Mouse (Mus musculus) heart, embryonic 10.5 days (tissue): Measurements from ENCODE around the gene Mad2l1bp. TPM values are rescaled to one million over a fixed set of nuclear protein-coding genes. Genes with fewer than 3 reads are reported as not detected.
A peak's percentile ranks its signal among the peaks of the same experiment; 100 is the strongest.

Experiments
- DNase-seq: peaks from one replicate; pipeline ENCODE4 v3.0.0-alpha.2; 2017; ENCODE audit warnings: low spot score
- H3K27ac ChIP-seq: fragments of 300-500 bp; sonication (generic); 2 replicates; pipeline ENCODE4 v1.5.1; 2016; ENCODE audit warnings: mild to moderate bottlenecking
- H3K27me3 ChIP-seq: fragments of 300-500 bp; sonication (generic); 2 replicates; pipeline ENCODE4 v1.6.1; 2016; ENCODE audit warnings: mild to moderate bottlenecking; ENCODE audit not compliant: poor library complexity, insufficient read depth, severe bottlenecking
- H3K36me3 ChIP-seq: fragments of 300-500 bp; sonication (generic); 2 replicates; pipeline ENCODE4 v1.6.1; 2016; ENCODE audit warnings: mild to moderate bottlenecking, moderate library complexity
- H3K4me1 ChIP-seq: fragments of 300-500 bp; sonication (generic); 2 replicates; pipeline ENCODE4 v1.6.1; 2016; ENCODE audit warnings: mild to moderate bottlenecking
- H3K4me3 ChIP-seq: fragments of 300-500 bp; sonication (generic); 2 replicates; pipeline ENCODE4 v1.5.1; 2016; ENCODE audit warnings: mild to moderate bottlenecking, moderate library complexity
- H3K9me3 ChIP-seq: fragments of 300-500 bp; sonication (generic); 2 replicates; pipeline ENCODE4 v1.6.1; 2016; ENCODE audit warnings: mild to moderate bottlenecking, moderate library complexity
- WGBS: fragments of 180-500 bp; shearing (Covaris S2); methylation state at CpG from one replicate; pipeline ENCODE4 v1.1.7; 2016; 5-methylcytosine and 5-hydroxymethylcytosine counted together
- polyA plus RNA-seq: library from polyadenylated mRNA; unstranded; fragments of >200 nt; fragmentation: Nextera tagmentation; extraction: Ambion mirVana; gene quantifications from 2 replicates; pipeline ENCODE4 v1.2.1, GENCODE M21; 2016

The Mad2l1bp gene
- polyA plus RNA-seq = 39.9 and 41.6 TPM in 2 replicates

DNA sequence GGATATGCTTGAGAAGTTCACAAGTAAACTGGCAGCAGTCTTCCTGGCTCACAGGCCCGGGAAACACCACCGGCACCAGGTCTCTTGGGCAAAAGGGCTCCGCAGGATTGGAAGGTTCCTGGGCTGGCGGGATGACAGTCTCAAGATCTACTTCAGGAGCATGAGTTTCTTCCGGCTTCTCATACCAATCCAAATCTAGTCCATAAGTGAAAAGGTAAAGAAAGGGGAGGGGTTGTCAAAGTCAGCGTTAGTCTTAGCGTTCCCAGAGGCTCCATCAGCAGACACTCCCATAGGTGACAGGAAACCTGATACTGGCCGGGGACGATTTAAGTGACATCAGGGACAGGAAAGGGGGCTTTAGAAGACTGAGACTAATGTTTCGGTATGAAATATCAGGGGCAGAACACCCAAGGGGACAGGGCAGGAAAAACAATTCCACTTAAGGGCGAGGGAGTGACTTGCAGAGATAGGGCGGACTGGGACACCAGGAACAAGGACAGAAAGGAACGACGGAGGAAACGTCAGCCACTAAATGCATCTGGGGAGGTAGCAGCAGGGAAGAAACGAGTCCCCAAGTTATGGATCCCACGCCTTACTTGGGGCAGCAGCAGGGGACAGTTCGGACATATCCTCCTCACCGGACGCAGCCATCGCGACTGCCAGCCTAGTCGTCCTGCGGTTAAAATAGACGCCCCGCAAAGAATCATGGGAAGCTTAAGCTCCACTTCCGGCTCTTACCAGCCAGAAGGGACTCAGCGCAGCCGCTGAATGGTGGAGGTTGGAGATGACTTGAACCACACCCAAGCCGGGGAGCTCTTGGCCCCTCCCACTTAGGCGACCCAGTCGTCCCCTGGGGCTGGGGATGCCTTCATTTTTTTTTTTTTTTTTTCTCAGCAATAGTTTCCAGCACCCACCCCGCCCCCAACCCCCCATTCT lies at the start of gene Mad2l1bp:
Mad2l1bp (minus strand) TSS at position 707 of the 936 bp plus-strand sequence.
- Histone ChIP-seq H3K27ac (peak within 1 kb of the TSS; percentile 85), H3K4me1 (peaks cover 18% of the 10 kb centered on the region), H3K36me3 (peaks cover 20% of the 10 kb centered on the region), H3K4me3 (peak within 1 kb of the TSS; percentile 72), H3K27me3 (no peaks in the 10 kb centered on the region), H3K9me3 (no peaks in the 10 kb centered on the region)
- peak; percentile 97 for DNase-seq
- WGBS = 3% methylated on average over 33 of the region's 33 CpGs

GRCm38 (mm10) chr17:46203078-46203477 lies 49.7 kb upstream of the Mad2l1bp start:
- Histone ChIP-seq H3K27me3 (no peaks in the 10 kb centered on the region), H3K4me3 (peak overlapping the region; percentile 97), H3K27ac (peak overlapping the region; percentile 95), H3K36me3 (peaks cover 52% of the 10 kb centered on the region), H3K9me3 (no peaks in the 10 kb centered on the region), H3K4me1 (peaks cover 20% of the 10 kb centered on the region)
- no peak for DNase-seq
- 0% methylated on average over 20 of the region's 20 CpGs for WGBS

DNA sequence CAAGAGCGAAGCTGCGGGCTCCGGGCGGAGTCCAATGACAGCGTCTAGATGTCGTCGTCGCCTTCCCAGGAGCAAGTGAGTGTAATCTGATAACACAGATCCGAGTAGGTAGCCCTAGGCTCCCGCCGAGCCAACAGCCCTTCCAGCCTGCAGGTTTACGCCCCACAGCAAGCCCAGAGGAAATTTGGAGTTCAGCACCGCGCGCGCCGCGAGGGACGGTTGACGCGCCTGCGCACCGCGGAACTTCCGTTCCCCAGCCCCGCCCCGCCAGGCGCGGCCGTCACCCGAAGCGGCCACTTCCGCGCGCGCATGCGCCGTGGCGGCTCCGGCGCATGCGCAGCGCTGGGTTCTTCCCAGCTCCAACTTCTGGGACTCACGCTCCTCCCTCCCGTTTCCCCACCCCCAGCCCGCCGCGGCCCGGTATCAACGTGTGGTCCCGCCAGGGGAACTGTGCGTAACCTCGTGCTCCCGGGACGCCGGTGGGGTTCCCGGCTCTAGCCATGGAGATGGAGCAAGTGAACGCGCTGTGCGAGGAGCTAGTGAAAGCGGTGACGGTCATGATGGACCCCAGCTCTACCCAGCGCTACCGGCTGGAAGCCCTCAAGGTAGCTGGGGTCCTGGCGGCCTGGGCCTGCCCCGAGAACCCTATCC lies 49.2 kb upstream of the Mad2l1bp start, which contains the start of the genes Polh and Xpo5:
Polh (minus strand) TSS at position 225 of the 651 bp plus-strand sequence.
Xpo5 (plus strand) TSS at position 362 of the 651 bp plus-strand sequence.
- H3K36me3 ChIP-seq = peaks cover 52% of the 10 kb centered on the region
- peaks cover 20% of the 10 kb centered on the region for H3K4me1 ChIP-seq
- whole genome bisulfite sequencing = under 1% methylated on average over 66 of the region's 66 CpGs
- peak within 1 kb of the TSS; percentile 97 for H3K4me3 ChIP-seq
- no peaks in the 10 kb centered on the region for H3K27me3 ChIP-seq
- H3K27ac ChIP-seq = peak within 1 kb of the TSS; percentile 95
- H3K9me3 ChIP-seq = no peaks in the 10 kb centered on the region
- DNase-seq = peak; percentile 96

GRCm38 (mm10) chr17:46201151-46201550 lies 47.8 kb upstream of the Mad2l1bp start:
- H3K27me3 ChIP-seq = no peaks in the 10 kb centered on the region
- H3K4me3 ChIP-seq = peak overlapping the region; percentile 97
- no peaks in the 10 kb centered on the region for H3K9me3 ChIP-seq
- no peak overlapping the region for H3K27ac ChIP-seq
- peaks cover 20% of the 10 kb centered on the region for H3K4me1 ChIP-seq
- no peak for DNase-seq
- 67% methylated on average over 6 of the region's 6 CpGs for WGBS
- H3K36me3 ChIP-seq = peaks cover 52% of the 10 kb centered on the region

DNA sequence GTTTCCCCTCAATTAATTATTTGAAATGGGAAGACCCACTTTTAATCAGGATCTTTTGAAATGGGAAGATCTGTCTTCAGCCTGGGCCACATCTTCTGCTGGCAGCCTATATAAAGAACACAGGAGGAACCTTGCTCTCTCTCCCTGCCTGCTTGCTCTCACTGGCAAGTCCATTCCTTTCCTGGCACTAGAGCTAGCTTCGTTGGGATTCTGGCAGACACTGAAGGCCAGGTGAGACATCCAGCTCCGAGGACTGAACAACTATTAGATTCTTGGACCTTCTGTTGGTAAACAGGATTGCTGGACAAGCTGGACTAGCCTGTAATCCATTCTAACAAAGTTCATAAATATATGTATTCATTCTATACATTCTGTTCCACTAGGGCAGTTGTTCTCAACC lies 35.5 kb upstream of the Mad2l1bp start:
- Histone ChIP-seq H3K9me3 (no peaks in the 10 kb centered on the region), H3K36me3 (peaks cover 86% of the 10 kb centered on the region)

GRCm38 (mm10) chr17:46182273-46182672 lies 28.9 kb upstream of the Mad2l1bp start:
- Histone ChIP-seq H3K4me3 (no peak overlapping the region), H3K27ac (no peak overlapping the region), H3K9me3 (no peaks in the 10 kb centered on the region), H3K4me1 (no peaks in the 10 kb centered on the region), H3K27me3 (no peaks in the 10 kb centered on the region), H3K36me3 (peaks cover 90% of the 10 kb centered on the region)
- no peak for DNase-seq
- 83% methylated on average over 4 of the region's 4 CpGs for WGBS

More for the DNA sequence above, 35.5 kb upstream of the Mad2l1bp start:
- Histone ChIP-seq H3K27me3 (no peaks in the 10 kb centered on the region), H3K4me1 (no peaks in the 10 kb centered on the region), H3K27ac (no peak overlapping the region), H3K4me3 (no peak overlapping the region)
- no peak for DNase-seq
- WGBS = 90% methylated on average over 2 of the region's 2 CpGs

GRCm38 (mm10) chr17:46170538-46170937 lies 17.2 kb upstream of the Mad2l1bp start:
- DNase-seq = no peak
- peaks cover 12% of the 10 kb centered on the region; the same call in 1 of the 2 replicates for H3K4me1 ChIP-seq
- H3K4me3 ChIP-seq = no peak overlapping the region
- no peaks in the 10 kb centered on the region for H3K27me3 ChIP-seq
- peaks cover 84% of the 10 kb centered on the region for H3K36me3 ChIP-seq
- WGBS = 74% methylated on average over 3 of the region's 3 CpGs
- H3K9me3 ChIP-seq = no peaks in the 10 kb centered on the region
- H3K27ac ChIP-seq = no peak overlapping the region

DNA sequence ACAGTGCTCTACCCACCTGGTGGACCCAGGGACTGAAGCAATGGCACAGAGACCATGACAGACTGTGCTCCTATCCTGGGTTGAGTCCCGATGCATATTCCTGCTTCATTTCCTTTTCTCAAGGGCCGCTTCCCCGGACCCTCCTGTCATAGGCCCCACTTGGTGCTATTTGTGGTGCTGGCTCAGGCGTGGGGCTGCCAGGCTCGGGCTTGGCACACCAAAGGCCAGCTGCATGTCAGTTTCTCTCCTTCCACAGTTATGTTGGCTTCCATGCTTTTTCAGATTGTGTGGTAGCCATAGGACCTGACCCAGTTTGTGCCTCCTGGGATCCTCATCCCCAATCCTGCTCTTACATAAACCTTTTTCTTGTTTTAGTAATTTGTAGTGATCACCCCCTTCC lies 15.4 kb upstream of the Mad2l1bp start:
- Histone ChIP-seq H3K36me3 (peaks cover 94% of the 10 kb centered on the region), H3K27ac (no peak overlapping the region), H3K27me3 (no peaks in the 10 kb centered on the region), H3K9me3 (no peaks in the 10 kb centered on the region), H3K4me1 (peaks cover 12% of the 10 kb centered on the region; the same call in 1 of the 2 replicates), H3K4me3 (no peak overlapping the region)
- WGBS = 75% methylated on average over 5 of the region's 5 CpGs
- DNase-seq = no peak

GRCm38 (mm10) chr17:46168318-46168717 lies 15.0 kb upstream of the Mad2l1bp start:
- H3K27me3 ChIP-seq = no peaks in the 10 kb centered on the region
- H3K4me1 ChIP-seq = peaks cover 12% of the 10 kb centered on the region; the same call in 1 of the 2 replicates
- WGBS = 44% methylated on average over 5 of the region's 5 CpGs
- H3K4me3 ChIP-seq = no peak overlapping the region
- no peaks in the 10 kb centered on the region for H3K9me3 ChIP-seq
- H3K27ac ChIP-seq = 0 out of 2 replicates have a peak overlapping the region, but pooled peaks have one; percentile 1
- H3K36me3 ChIP-seq = peaks cover 96% of the 10 kb centered on the region
- no peak for DNase-seq

- peak overlapping the region; percentile 42; the same call in 1 of the 2 replicates for H3K27ac ChIP-seq
- DNase-seq = no peak
- H3K27me3 ChIP-seq = no peaks in the 10 kb centered on the region
- no peak overlapping the region for H3K4me3 ChIP-seq
- H3K4me1 ChIP-seq = peaks cover 25% of the 10 kb centered on the region
- 83% methylated on average over 11 of the region's 11 CpGs for WGBS
- H3K9me3 ChIP-seq = no peaks in the 10 kb centered on the region
- peaks cover 87% of the 10 kb centered on the region for H3K36me3 ChIP-seq
Observed at GRCm38 (mm10) chr17:46167014-46167413, 13.7 kb upstream of the Mad2l1bp start.

DNA sequence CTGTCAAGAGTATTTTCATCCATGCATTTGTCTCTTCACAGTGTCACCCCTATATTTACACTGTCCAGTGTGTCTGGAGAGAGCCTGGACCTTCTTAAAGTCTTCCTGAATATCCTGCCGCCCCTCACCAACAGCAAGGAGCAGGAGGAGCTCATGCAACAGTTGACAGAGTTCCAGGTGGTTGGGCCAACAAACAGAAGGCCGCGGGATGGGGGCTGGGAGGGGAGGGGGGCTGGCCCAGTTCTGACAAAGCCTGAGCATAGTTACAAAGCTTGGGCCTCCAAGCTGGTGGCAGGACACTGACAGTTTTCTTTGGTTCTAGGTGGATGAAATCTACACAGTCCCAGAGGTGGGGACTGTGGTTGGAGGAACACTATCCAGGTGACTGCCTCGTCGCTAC lies 12.9 kb upstream of the Mad2l1bp start:
- H3K36me3 ChIP-seq = peaks cover 82% of the 10 kb centered on the region
- peaks cover 32% of the 10 kb centered on the region for H3K4me1 ChIP-seq
- peak overlapping the region; percentile 42; the same call in 1 of the 2 replicates for H3K27ac ChIP-seq
- DNase-seq = no peak
- H3K27me3 ChIP-seq = no peaks in the 10 kb centered on the region
- H3K9me3 ChIP-seq = no peaks in the 10 kb centered on the region
- no peak overlapping the region for H3K4me3 ChIP-seq
- 81% methylated on average over 5 of the region's 5 CpGs for WGBS

DNA sequence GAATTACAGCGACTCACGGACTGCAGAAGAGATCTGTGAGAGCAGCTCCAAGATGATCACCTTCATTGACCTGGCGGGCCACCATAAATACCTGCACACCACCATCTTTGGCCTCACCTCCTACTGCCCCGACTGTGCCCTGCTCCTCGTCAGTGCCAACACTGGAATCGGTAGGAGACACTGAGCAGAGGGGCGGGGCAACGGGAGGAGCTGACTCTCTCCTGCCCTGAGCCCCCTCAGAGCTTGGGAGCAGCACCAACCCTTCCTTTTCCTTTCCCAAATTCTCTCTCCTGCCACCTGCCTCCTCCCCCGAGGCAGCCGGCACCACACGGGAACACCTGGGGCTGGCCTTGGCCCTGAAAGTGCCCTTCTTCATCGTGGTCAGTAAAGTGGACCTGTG lies 12.1 kb upstream of the Mad2l1bp start:
- no peak for DNase-seq
- H3K4me1 ChIP-seq = peaks cover 32% of the 10 kb centered on the region
- WGBS = 94% methylated on average over 12 of the region's 12 CpGs
- H3K9me3 ChIP-seq = no peaks in the 10 kb centered on the region
- 0 out of 2 replicates have a peak overlapping the region, but pooled peaks have one; percentile 30 for H3K27ac ChIP-seq
- H3K4me3 ChIP-seq = no peak overlapping the region
- H3K27me3 ChIP-seq = no peaks in the 10 kb centered on the region
- peaks cover 74% of the 10 kb centered on the region for H3K36me3 ChIP-seq

- H3K27me3 ChIP-seq = no peaks in the 10 kb centered on the region
- WGBS = 93% methylated on average over 10 of the region's 10 CpGs
- H3K4me3 ChIP-seq = no peak overlapping the region
- H3K27ac ChIP-seq = no peak overlapping the region
- no peaks in the 10 kb centered on the region for H3K9me3 ChIP-seq
- H3K4me1 ChIP-seq = peaks cover 36% of the 10 kb centered on the region
- H3K36me3 ChIP-seq = peaks cover 68% of the 10 kb centered on the region
- DNase-seq = no peak
Observed at GRCm38 (mm10) chr17:46164791-46165190, 11.4 kb upstream of the Mad2l1bp start.
